Mouse (Mus musculus) C2C12 (cell line): Measurements from ENCODE around the gene Armc9.

Experiments used
- CEBPB ChIP-seq: IDR thresholded peaks from one replicate; pipeline ENCODE4 v1.6.1; 2011; ENCODE audit warnings: low read depth, mild to moderate bottlenecking, control low read depth, moderate library complexity
- CTCF ChIP-seq: IDR thresholded peaks from one replicate; pipeline ENCODE4 v1.5.1; 2011; ENCODE audit not compliant: control insufficient read depth, insufficient read depth, insufficient read length

- TF ChIP-seq CEBPB (no peak), CTCF (no peak)
These were observed 79.2 kb downstream of the Armc9 start for GRCm38 (mm10) chr1:86233808-86234207.
